Mouse (Mus musculus) C2C12 (cell line): Measurements from ENCODE around the gene Qrich1.

Experiments
- CEBPB ChIP-seq: IDR thresholded peaks from one replicate; pipeline ENCODE4 v1.6.1; 2011; ENCODE audit warnings: low read depth, mild to moderate bottlenecking, control low read depth, moderate library complexity
- CTCF ChIP-seq: IDR thresholded peaks from one replicate; pipeline ENCODE4 v1.5.1; 2011; ENCODE audit not compliant: control insufficient read depth, insufficient read depth, insufficient read length
- FOSL1 ChIP-seq: IDR thresholded peaks from one replicate; pipeline ENCODE4 v1.8.0; 2011; ENCODE audit warnings: mild to moderate bottlenecking, low read length; ENCODE audit not compliant: poor library complexity, insufficient read depth, severe bottlenecking
- MAX ChIP-seq: IDR thresholded peaks from one replicate; pipeline ENCODE4 v1.6.1; 2011; ENCODE audit warnings: mild to moderate bottlenecking, control low read depth
- MYOD1 ChIP-seq: IDR thresholded peaks from one replicate; pipeline ENCODE4 v1.6.1; 2011; ENCODE audit warnings: low read depth; ENCODE audit not compliant: control insufficient read depth, insufficient read length
- MYOG ChIP-seq: IDR thresholded peaks from one replicate; pipeline ENCODE4 v1.6.1; 2011; ENCODE audit not compliant: control insufficient read depth, insufficient read length; ENCODE audit errors: extremely low read depth
- USF1 ChIP-seq: IDR thresholded peaks from one replicate; pipeline ENCODE4 v1.6.1; 2011; ENCODE audit warnings: low read depth, mild to moderate bottlenecking, control low read depth, moderate library complexity

DNA sequence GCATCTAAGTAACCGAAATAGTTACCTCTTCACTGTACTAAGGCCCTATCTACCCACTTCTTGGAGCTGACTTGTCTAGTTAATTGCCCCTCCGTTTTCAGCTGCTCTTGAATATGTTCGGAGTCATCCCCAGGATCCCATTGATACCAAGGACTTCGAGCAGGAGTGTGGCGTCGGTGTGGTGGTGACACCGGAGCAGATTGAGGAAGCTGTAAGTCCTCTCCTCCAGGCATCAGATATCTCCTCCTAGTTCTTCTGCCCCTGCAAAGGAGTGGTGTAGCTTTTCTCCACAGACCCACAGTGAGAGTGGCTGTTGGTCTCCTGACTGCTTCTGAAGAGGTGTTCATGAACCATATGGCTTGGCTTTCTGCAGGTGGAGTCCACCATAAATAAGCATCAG is 7.8 kb upstream of the Qrich1 start:
- TF ChIP-seq CTCF (no peak), MAX (no peak), CEBPB (no peak), MYOD1 (no peak), USF1 (no peak), MYOG (no peak), FOSL1 (no peak)
